Mouse (Mus musculus) bone marrow macrophage, adult 2 months (primary cell): Measurements from ENCODE around the gene Htatip2.

Experiments
- CTCF ChIP-seq: IDR thresholded peaks from 2 replicates; pipeline ENCODE4 v1.5.1; 2012; ENCODE audit warnings: low read depth, mild to moderate bottlenecking, low read length, moderate library complexity
- POLR2A ChIP-seq: IDR thresholded peaks from 2 replicates; pipeline ENCODE4 v1.6.1; 2012; ENCODE audit warnings: mild to moderate bottlenecking, low read depth, low read length, borderline replicate concordance

DNA sequence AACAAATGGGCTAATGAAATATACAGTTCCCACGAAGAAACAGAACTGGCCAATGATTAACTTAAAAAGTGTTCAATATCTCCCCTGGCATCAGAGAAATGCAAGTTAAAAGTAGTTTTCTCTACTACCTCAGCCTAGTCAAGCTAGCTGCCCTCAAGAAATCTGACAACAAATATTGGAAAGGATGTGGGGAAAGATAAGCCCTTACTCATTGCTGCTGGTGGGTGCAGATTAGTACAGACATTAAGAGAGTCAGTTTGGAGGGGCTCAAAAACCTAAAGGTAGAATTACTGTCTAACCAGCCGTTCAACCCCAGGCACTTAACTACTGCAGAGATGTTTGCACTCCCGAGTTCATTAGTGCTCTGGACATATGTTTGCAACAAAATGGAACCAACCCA is 46.7 kb downstream of the Htatip2 start:
- TF ChIP-seq CTCF, result no peak
- no peak for TF ChIP-seq POLR2A
